Mouse (Mus musculus) heart, embryonic 14.5 days (tissue): ENCODE results near the gene Adipor2. TPM values are rescaled to one million over a fixed set of nuclear protein-coding genes. Genes with fewer than 3 reads are reported as not detected.

Experiments
- ATAC-seq: fragments of 200-750 bp; cut with Nextera tagmentation; 2 replicates; pipeline ENCODE4 v1.8.0; 2017; ENCODE audit warnings: low read depth, moderate TSS enrichment; ENCODE audit not compliant: insufficient number of reproducible peaks, insufficient read depth, low FRiP score
- H3K27ac ChIP-seq, 2 experiments: fragments of 200-500 bp in 1 of 2; fragments of 300-500 bp in 1 of 2; sonication (generic) in 1 of 2; replicated peaks in 1 of 2; 2 replicates each; pipeline ENCODE4 v1.5.1; 2012 to 2014; ENCODE audit warnings: low read depth in 2 of 2, low read length in 2 of 2, control low read depth in 1 of 2, mild to moderate bottlenecking in 1 of 2, mixed read lengths in 1 of 2; ENCODE audit not compliant: control insufficient read depth in 1 of 2, insufficient read depth in 1 of 2
- H3K27me3 ChIP-seq: fragments of 300-500 bp; sonication (generic); 2 replicates; pipeline ENCODE4 v1.6.1; 2014; ENCODE audit warnings: mild to moderate bottlenecking, low read length, control low read depth; ENCODE audit not compliant: control insufficient read depth, insufficient read depth
- H3K36me3 ChIP-seq: fragments of 300-500 bp; sonication (generic); 2 replicates; pipeline ENCODE4 v1.6.1; 2014; ENCODE audit warnings: mild to moderate bottlenecking, control low read depth, low read length, mixed read lengths; ENCODE audit not compliant: control insufficient read depth, insufficient read depth
- H3K4me1 ChIP-seq, 2 experiments: fragments of 200-500 bp in 1 of 2; fragments of 300-500 bp in 1 of 2; sonication (generic) in 1 of 2; 2 replicates each; pipeline ENCODE4 v1.6.1; 2012 to 2014; ENCODE audit warnings: low read length in 2 of 2, control low read depth in 1 of 2, mixed read lengths in 1 of 2; ENCODE audit not compliant: control insufficient read depth in 2 of 2, insufficient read depth in 2 of 2
- H3K4me2 ChIP-seq: fragments of 300-500 bp; sonication (generic); 2 replicates; pipeline ENCODE4 v1.6.1; 2014; ENCODE audit warnings: mild to moderate bottlenecking, low read length
- H3K4me3 ChIP-seq, 2 experiments: fragments of 200-500 bp in 1 of 2; fragments of 300-500 bp in 1 of 2; sonication (generic) in 1 of 2; 2 replicates each; pipeline ENCODE4 v1.5.1; 2012 to 2014; ENCODE audit warnings: low read length in 2 of 2, mild to moderate bottlenecking in 2 of 2, control low read depth in 1 of 2, low read depth in 1 of 2, moderate library complexity in 1 of 2; ENCODE audit not compliant: control insufficient read depth in 1 of 2, insufficient read depth in 1 of 2
- H3K9ac ChIP-seq: fragments of 300-500 bp; sonication (generic); 2 replicates; pipeline ENCODE4 v1.6.1; 2014; ENCODE audit warnings: mild to moderate bottlenecking, low read length
- H3K9me3 ChIP-seq: fragments of 300-500 bp; sonication (generic); 2 replicates; pipeline ENCODE4 v1.6.1; 2016; ENCODE audit warnings: low read length, control low read depth; ENCODE audit not compliant: control insufficient read depth
- WGBS: fragments of 180-500 bp; shearing (Covaris S2); extraction: QIAGEN DNeasy Blood & Tissue Kit; methylation state at CpG from one replicate; pipeline ENCODE4 v1.1.7; 2014; 5-methylcytosine and 5-hydroxymethylcytosine counted together
- polyA plus RNA-seq: library from polyadenylated mRNA; unstranded; fragments of >200 nt; fragmentation: Nextera tagmentation; extraction: Ambion mirVana; gene quantifications from 2 replicates; pipeline ENCODE4 v1.2.1, GENCODE M21; 2014

Adipor2 gene
- polyA plus RNA-seq, 1 experiment from 2014 or later, result 27.1 TPM

GRCm38 (mm10) chr6:119310176-119310575, 107.3 kb downstream of the Adipor2 start:
- no peak overlapping the region for H3K9ac ChIP-seq
- ATAC-seq, result no peak
- no peaks in the 10 kb centered on the region for H3K4me1 ChIP-seq
- H3K27me3 ChIP-seq, result 0 out of 2 replicates have a peak, but pooled peaks cover 15% of the 10 kb centered on the region
- no peak overlapping the region for H3K27ac ChIP-seq
- no peaks in the 10 kb centered on the region for H3K9me3 ChIP-seq
- no peak overlapping the region for H3K4me3 ChIP-seq
- no peak overlapping the region for H3K4me2 ChIP-seq
- no peaks in the 10 kb centered on the region for H3K36me3 ChIP-seq
- WGBS, result 56% methylated on average over 9 of the region's 9 CpGs

DNA sequence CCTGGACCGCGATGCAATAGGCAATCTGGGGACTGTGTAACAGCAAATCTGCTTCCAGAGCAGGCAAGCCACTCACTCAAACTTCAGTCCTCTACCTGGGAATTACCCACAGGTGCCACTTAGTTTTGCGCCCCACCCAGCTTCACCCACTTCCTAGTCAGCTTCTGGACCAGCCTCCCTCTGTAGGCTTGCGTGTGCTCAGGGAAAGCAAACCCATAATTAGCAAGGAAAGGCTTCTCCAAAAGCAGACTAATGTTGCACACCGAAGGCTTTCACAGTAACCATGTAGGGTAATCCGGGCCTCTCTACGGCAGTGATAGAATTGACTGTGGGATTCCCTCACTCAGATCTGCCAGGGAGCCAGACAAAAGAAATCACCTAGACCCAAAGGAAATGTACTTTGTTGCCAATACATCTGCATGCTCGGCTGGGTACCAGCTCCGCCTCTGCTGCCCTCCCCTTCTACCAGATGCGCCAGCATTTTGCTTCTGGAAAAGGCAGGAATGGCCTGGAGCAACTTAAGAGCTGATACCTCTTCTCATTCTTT, 109.6 kb downstream of the Adipor2 start:
- Histone ChIP-seq H3K4me1 (no peaks in the 10 kb centered on the region), H3K27ac (no peak overlapping the region), H3K9ac (no peak overlapping the region), H3K27me3 (0 out of 2 replicates have a peak, but pooled peaks cover 12% of the 10 kb centered on the region), H3K9me3 (no peaks in the 10 kb centered on the region), H3K4me2 (no peak overlapping the region), H3K36me3 (no peaks in the 10 kb centered on the region), H3K4me3 (no peak overlapping the region)
- no peak for ATAC-seq
- 64% methylated on average over 10 of the region's 10 CpGs for WGBS

DNA sequence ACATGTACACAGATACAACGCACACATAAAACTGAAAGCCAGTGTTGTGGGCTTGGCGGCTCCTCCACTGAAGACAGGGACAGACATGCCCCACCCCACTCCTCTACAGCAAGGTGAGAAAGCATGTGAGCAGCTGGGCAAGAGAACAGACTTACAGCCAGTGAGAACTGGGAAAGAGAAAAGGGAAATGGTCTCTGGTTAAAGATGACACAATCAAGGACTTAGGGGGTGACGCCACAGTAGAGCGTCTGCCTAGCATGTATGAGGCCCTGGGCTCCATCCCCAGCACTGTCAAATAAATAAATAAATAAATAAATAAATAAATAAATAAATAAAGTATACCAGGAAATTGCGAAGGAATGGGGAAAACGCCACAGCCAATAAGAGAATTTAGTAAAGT, 114.2 kb downstream of the Adipor2 start:
- no peaks in the 10 kb centered on the region for H3K36me3 ChIP-seq
- no peak for ATAC-seq
- H3K4me2 ChIP-seq, result no peak overlapping the region
- 0 out of 2 replicates have a peak, but pooled peaks cover 3% of the 10 kb centered on the region for H3K9me3 ChIP-seq
- H3K4me3 ChIP-seq, result no peak overlapping the region
- no peaks in the 10 kb centered on the region for H3K4me1 ChIP-seq
- no peak overlapping the region for H3K27ac ChIP-seq
- 0 out of 2 replicates have a peak, but pooled peaks cover 5% of the 10 kb centered on the region for H3K27me3 ChIP-seq
- 83% methylated on average over 6 of the region's 6 CpGs for WGBS
- no peak overlapping the region for H3K9ac ChIP-seq

Other genes with a start within 250 kb of the Adipor2 start
- gene Dcp1b, start 242.5 kb downstream of the Adipor2 start, polyA plus RNA-seq, result 8.6 and 8.9 TPM in 2 replicates
- gene Cacna1c, start 221.3 kb downstream of the Adipor2 start, polyA plus RNA-seq, result 60.9 and 68.3 TPM in 2 replicates
- gene Cacna2d4, start 181.2 kb downstream of the Adipor2 start, polyA plus RNA-seq, result not detected in 2 replicates
- gene Lrtm2, start 86.9 kb downstream of the Adipor2 start, polyA plus RNA-seq, result 0.05 TPM in 1 of 2 replicates, not detected in the other
- gene Fbxl14, start 62.0 kb upstream of the Adipor2 start, polyA plus RNA-seq, result 3.0 and 4.4 TPM in 2 replicates
- gene Wnt5b, start 126.6 kb upstream of the Adipor2 start, polyA plus RNA-seq, result 7.6 and 8.6 TPM in 2 replicates